7 mouse cellular contexts compared by ENCODE assay signal in the genomic region with DNA sequence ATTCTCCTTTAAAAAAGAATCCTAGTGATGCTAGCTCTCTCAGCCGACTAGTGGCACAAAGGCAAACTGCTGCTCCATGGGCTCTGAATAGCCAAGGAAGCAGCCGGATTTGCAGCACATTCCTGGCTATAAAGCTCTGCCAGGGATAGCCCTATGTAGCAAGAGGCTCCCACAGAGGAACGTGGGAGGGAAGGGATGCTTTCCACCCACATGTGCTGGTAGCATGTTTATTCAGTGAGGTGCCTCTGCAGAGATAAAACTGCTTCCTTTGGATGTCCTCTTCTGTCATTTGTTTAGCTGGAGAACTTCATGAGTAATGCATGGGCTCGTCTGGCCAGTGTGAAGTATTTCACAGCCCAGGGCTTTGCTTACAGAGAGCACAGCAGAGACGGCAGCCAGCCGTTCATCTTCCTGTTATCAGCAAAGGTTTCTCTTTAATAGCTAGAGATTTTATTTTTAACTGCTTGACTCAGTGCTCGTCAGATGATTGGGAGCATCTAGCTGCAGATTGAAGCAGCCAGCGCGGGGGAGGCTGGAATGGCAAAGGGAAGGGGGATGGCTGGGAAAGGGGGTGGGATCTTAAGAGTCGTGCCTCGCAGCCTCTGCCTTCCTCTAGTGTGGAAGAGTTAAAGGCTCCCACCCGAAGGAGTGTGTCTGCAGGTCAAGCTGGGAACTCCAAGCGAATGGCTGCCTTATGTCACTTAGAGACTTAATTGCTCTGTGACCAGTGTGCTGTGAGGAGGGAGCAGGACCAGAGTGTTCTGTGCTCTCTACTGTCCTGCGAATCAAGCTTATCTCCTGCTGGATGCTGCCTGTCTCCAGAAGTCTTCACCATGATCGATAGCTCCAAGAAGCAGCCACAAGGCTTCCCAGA.
DNase-seq lines count a peak whose midpoint lies in the region; ATAC-seq lines count a peak whose summit lies in the region.

No protein-coding gene starts in this region.

- DNase-seq in forebrain, embryonic 10.5 days (ENCODE audit: extremely low spot score, low spot score): peak; percentile 39
- peak; percentile 84 for DNase-seq in kidney, postnatal 10 days
- peak; percentile 38 for DNase-seq in liver
- DNase-seq in neural tube, embryonic 11.5 days (ENCODE audit: low spot score): peak; percentile 62
- peak; percentile 68 for DNase-seq in urinary bladder, postnatal 14 days (ENCODE audit: low spot score)

- ATAC-seq in heart, embryonic 14.5 days (ENCODE audit: insufficient number of reproducible peaks, insufficient read depth, low FRiP score, low read depth): peak; percentile 65; the same call in 1 of the 2 replicates
- ATAC-seq in neural tube, embryonic 11.5 days (ENCODE audit: insufficient read depth, low FRiP score, low TSS enrichment): peak; percentile 58

- peak overlapping the region; percentile 75 for H3K4me2 ChIP-seq in heart, embryonic 14.5 days (ENCODE audit: low read length)
- H3K4me2 ChIP-seq in neural tube, embryonic 11.5 days (ENCODE audit: low read depth): peak overlapping the region; percentile 5

- H3K27me3 ChIP-seq in forebrain, embryonic 10.5 days (ENCODE audit: poor library complexity, severe bottlenecking): no peaks in the 10 kb centered on the region
- H3K27me3 ChIP-seq in heart, embryonic 14.5 days (ENCODE audit: control insufficient read depth, insufficient read depth, low read length): no peaks in the 10 kb centered on the region
- H3K27me3 ChIP-seq in neural tube, embryonic 11.5 days (ENCODE audit: control insufficient read depth, insufficient read depth, low read length): no peaks in the 10 kb centered on the region

- H3K9me3 ChIP-seq in forebrain, embryonic 10.5 days: no peaks in the 10 kb centered on the region
- no peaks in the 10 kb centered on the region for H3K9me3 ChIP-seq in heart, embryonic 14.5 days (ENCODE audit: control insufficient read depth, low read length)
- no peaks in the 10 kb centered on the region for H3K9me3 ChIP-seq in neural tube, embryonic 11.5 days (ENCODE audit: control insufficient read depth, low read length)

- H3K27ac ChIP-seq in brown adipose tissue, adult 24 weeks (replicated peaks; ENCODE audit: low read depth, low read length): peak overlapping the region; percentile 20
- peak overlapping the region; percentile 56; the same call in 1 of the 2 replicates for H3K27ac ChIP-seq in forebrain, embryonic 10.5 days
- peak overlapping the region; percentile 86 to 87 for H3K27ac ChIP-seq in heart, embryonic 14.5 days (replicated peaks in 1 of 2; ENCODE audit: control insufficient read depth in 1 of 2, insufficient read depth in 1 of 2, low read depth in 2 of 2, low read length in 2 of 2)
- H3K27ac ChIP-seq in neural tube, embryonic 11.5 days (ENCODE audit: low read depth, low read length): no peak overlapping the region

- peak overlapping the region; percentile 40 for H3K4me3 ChIP-seq in brown adipose tissue, adult 24 weeks (ENCODE audit: insufficient read depth, low read depth, low read length)
- peak overlapping the region; percentile 16; the same call in 1 of the 2 replicates for H3K4me3 ChIP-seq in forebrain, embryonic 10.5 days
- peak overlapping the region; percentile 32 to 34 for H3K4me3 ChIP-seq in heart, embryonic 14.5 days (ENCODE audit: control insufficient read depth in 1 of 2, insufficient read depth in 1 of 2, low read depth in 1 of 2, low read length in 2 of 2)
- no peak overlapping the region for H3K4me3 ChIP-seq in neural tube, embryonic 11.5 days (ENCODE audit: low read depth, low read length)

- 36% methylated on average over 15 of the region's 15 CpGs for WGBS in forebrain, embryonic 10.5 days
- 1% methylated on average over 15 of the region's 15 CpGs for WGBS in heart, embryonic 14.5 days
- 24% methylated on average over 15 of the region's 15 CpGs for WGBS in neural tube, embryonic 11.5 days

- no peaks in the 10 kb centered on the region for H3K36me3 ChIP-seq in forebrain, embryonic 10.5 days (replicated peaks)
- H3K36me3 ChIP-seq in heart, embryonic 14.5 days (ENCODE audit: control insufficient read depth, insufficient read depth, low read length): no peaks in the 10 kb centered on the region
- no peaks in the 10 kb centered on the region for H3K36me3 ChIP-seq in neural tube, embryonic 11.5 days (ENCODE audit: control insufficient read depth, insufficient read depth, low read length)

- peaks cover 6% of the 10 kb centered on the region for H3K4me1 ChIP-seq in brown adipose tissue, adult 24 weeks (ENCODE audit: control insufficient read depth, insufficient read depth, insufficient read length, low read length)
- H3K4me1 ChIP-seq in forebrain, embryonic 10.5 days: peaks cover 31% of the 10 kb centered on the region
- peaks cover 16 to 57% of the 10 kb centered on the region in 2 experiments for H3K4me1 ChIP-seq in heart, embryonic 14.5 days (ENCODE audit: control insufficient read depth in 2 of 2, insufficient read depth in 2 of 2, low read length in 2 of 2)
- no peaks in the 10 kb centered on the region for H3K4me1 ChIP-seq in neural tube, embryonic 11.5 days (ENCODE audit: control insufficient read depth, insufficient read depth, low read length)

- H3K9ac ChIP-seq in heart, embryonic 14.5 days (ENCODE audit: low read length): peak overlapping the region; percentile 2
- no peak overlapping the region for H3K9ac ChIP-seq in neural tube, embryonic 11.5 days (ENCODE audit: low read length)
